In the genomic region with DNA sequence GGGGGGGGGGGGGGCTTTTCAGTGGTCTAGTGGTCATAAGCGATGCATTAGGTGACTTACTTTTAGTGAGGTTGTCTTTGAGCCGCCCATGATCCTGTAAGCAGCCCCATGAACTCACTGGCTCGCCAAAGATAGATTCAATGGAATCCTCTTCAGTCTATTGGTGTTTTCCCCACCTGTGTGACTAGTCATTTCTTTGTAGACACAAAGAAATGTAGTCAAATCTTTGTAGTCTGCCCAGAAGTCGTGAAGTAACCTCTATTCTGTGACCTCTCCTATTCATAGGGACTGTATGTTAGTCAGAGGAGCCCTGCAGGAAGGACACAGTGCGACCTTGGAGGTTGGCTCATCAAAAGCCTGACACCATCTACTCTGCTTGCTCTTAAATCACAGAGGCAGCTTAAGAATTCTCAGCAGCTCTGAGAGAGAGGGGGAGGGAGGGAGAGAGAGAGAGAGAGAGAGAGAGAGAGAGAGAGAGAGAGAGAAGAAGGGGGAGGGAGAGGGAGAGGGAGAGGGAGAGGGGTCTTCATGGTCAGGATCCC, we compare ENCODE assay signal across 14 mouse cellular contexts.
"Had no signal": no experiment of that assay in that cellular context is flagged by ENCODE, and none has a peak within 500 bp of the region (broad histone marks: within the 10 kb centered on the region; RNA-seq: fewer than 3 reads in every experiment).

No protein-coding gene starts in this region.

- H3K4me2 ChIP-seq: liver, embryonic 13.5 days; midbrain, embryonic 13.5 days; neural tube, embryonic 13.5 days had no signal

- ATAC-seq: midbrain, embryonic 13.5 days had no signal

- DNase-seq: kidney, adult 2 months; kidney, postnatal 36 days; layer of hippocampus, postnatal 36 days; liver, embryonic 13.5 days; lung, adult 2 months; thymus, adult 2 months; thymus, postnatal 14 days; thymus, postnatal 4 days had no signal

- H3K36me3 ChIP-seq: liver, embryonic 13.5 days; midbrain, embryonic 13.5 days; neural tube, embryonic 13.5 days had no signal

- H3K9ac ChIP-seq: liver, embryonic 13.5 days; midbrain, embryonic 13.5 days; neural tube, embryonic 13.5 days had no signal

- H3K9me3 ChIP-seq: liver, embryonic 13.5 days; midbrain, embryonic 13.5 days; neural tube, embryonic 13.5 days had no signal

- H3K4me3 ChIP-seq: left cerebral cortex, adult 2 months; liver, embryonic 13.5 days; midbrain, embryonic 13.5 days; myocyte; neural tube, embryonic 13.5 days had no signal

- H3K27ac ChIP-seq: kidney, postnatal 0 days; left cerebral cortex, adult 2 months; liver, embryonic 13.5 days; midbrain, embryonic 13.5 days; neural tube, embryonic 13.5 days; stomach, postnatal 0 days had no signal
